Mouse (Mus musculus): ENCODE data around the gene Gm45140. TPM values are rescaled to one million over a fixed set of nuclear protein-coding genes. Genes with fewer than 3 reads are reported as not detected.

Gm45140 gene
- polyA plus RNA-seq, 1 experiment from 2014 or later, result 4.6 TPM

DNA sequence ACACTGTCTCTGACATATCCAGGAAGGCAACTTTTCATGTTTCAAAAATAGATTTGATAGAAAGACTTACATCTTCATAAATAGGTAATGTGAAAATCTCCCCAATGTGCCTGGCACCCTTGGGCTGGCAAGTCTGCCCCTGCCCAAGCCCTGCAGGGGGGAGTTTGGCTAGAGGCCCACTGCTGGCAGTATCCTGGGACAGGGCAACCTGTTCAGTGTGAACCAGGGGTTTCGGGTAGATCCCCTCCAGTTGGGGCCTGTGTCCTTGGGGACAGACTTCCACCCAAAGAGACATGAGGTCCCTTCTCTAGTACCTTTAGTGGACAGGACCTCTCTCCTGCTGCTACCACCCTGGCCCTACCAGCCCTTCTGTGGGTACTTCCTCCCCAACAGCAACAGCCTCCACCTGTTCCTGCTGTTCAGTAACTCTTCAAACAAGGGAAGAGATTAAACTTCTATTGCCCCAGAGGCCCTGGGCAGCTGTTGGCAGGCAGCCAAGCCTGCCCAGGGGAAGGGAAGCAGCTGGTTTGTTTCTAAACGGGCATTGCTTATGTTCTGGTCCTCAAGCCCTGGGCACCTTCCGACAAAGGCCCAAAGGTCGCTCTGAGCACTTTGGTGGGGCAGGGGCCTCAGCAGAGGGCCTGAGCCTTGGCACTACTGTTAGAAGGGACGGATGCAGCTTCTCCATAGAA, 46.6 kb downstream of the Gm45140 start:
- Histone ChIP-seq H3K27ac (replicated peaks; ENCODE audit: low read depth, low read length) (peak overlapping the region; percentile 41), H3K27me3 (ENCODE audit: control insufficient read depth, insufficient read depth, low read length) (no peaks in the 10 kb centered on the region), H3K4me3 (replicated peaks; ENCODE audit: low read depth, low read length) (no peak overlapping the region), H3K9me3 (ENCODE audit: control insufficient read depth, low read length) (no peaks in the 10 kb centered on the region), H3K4me1 (ENCODE audit: control insufficient read depth, insufficient read depth, low read length) (peaks cover 10% of the 10 kb centered on the region), H3K9ac (replicated peaks; ENCODE audit: low read length) (no peak overlapping the region), H3K36me3 (ENCODE audit: control insufficient read depth, insufficient read depth, low read length) (peaks cover 18% of the 10 kb centered on the region), H3K4me2 (ENCODE audit: low read length) (no peak overlapping the region)
- ATAC-seq (ENCODE audit: low FRiP score, low TSS enrichment) (0 out of 2 replicates have a peak, but pooled peaks have one; percentile 17), DNase-seq (peak; percentile 72)
- 33% methylated on average over 5 of the region's 5 CpGs for WGBS

DNA sequence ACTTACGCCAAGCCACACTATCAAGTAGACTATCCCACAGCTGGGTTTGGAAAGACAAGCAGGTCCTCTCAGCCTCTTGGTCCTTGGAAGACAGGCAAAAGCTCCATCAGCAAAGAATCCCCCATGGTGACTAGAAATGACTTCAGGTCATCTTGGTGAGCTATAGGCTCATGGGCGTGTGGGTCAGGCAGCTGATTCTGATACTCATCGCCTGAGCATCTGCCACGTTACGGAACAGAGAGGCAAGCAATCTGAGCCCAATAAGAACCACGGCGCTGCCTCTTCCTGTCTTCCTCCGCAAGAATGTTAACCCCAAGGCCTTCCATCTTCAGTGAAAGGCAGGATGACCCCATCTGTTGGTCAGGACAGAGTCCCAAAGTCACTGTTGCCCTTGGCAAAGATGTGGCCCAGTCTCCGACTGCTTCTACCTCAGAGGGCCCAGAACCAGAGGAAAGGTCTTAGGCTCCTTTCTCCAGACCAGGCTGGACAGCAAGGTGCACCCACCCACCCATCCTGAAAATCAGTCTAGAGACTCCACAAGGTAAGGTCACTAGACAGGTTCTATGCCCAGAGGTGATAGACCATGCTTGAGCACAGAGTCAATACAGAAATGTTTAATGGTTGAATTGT, 47.2 kb downstream of the Gm45140 start:
- peaks cover 14% of the 10 kb centered on the region for H3K36me3 ChIP-seq (ENCODE audit: control insufficient read depth, insufficient read depth, low read length)

DNA sequence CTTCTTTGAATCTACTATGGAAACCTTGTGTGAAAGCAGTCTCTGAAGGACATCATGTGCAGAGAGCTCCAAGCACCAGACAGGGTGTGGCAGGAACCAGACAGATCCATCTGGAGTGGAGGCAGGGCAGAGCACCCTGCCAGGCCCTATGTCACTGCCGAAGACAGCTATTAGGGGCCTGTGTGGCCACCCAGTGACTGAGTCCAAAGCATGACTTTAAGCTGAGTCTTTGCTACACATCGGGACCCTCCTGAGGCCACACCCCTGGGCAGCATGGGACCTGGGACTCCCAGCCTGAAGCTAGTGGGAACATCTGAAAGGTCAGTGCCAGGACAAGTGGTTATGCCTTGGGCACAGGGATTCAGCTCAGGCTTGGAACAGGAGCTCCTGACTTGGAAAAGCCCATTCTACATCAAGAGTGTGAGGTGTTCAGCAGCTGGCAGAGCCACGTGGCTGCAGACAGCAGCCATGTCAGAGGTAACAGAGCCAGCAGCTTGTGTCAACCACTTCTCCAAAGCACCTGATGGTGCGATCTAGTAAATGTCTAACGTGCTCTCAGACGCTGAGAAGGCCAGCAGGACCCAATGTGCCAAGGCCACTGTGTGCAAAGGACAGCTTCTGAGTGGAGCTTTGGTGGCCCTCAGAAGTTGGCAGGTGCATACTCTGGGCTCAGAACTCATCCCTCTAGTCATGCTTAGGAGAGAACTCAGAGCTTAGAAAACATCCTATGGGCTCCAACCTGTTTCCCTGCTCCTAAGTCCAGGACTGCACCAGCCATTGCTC, 48.3 kb downstream of the Gm45140 start:
- ATAC-seq (ENCODE audit: low FRiP score, low TSS enrichment) (no peak), DNase-seq (no peak)
- no peak overlapping the region for H3K9ac ChIP-seq (replicated peaks; ENCODE audit: low read length)
- no peak overlapping the region for H3K27ac ChIP-seq (replicated peaks; ENCODE audit: low read depth, low read length)
- peaks cover 6% of the 10 kb centered on the region for H3K36me3 ChIP-seq (ENCODE audit: control insufficient read depth, insufficient read depth, low read length)
- no peak overlapping the region for H3K4me3 ChIP-seq (replicated peaks; ENCODE audit: low read depth, low read length)
- peaks cover 10% of the 10 kb centered on the region for H3K4me1 ChIP-seq (ENCODE audit: control insufficient read depth, insufficient read depth, low read length)
- no peaks in the 10 kb centered on the region for H3K27me3 ChIP-seq (ENCODE audit: control insufficient read depth, insufficient read depth, low read length)
- no peaks in the 10 kb centered on the region for H3K9me3 ChIP-seq (ENCODE audit: control insufficient read depth, low read length)
- H3K4me2 ChIP-seq (ENCODE audit: low read length), result no peak overlapping the region
- 87% methylated on average over 6 of the region's 6 CpGs for whole genome bisulfite sequencing

More for the DNA sequence above, 47.2 kb downstream of the Gm45140 start:
- no peak overlapping the region for H3K4me2 ChIP-seq (ENCODE audit: low read length)
- no peaks in the 10 kb centered on the region for H3K27me3 ChIP-seq (ENCODE audit: control insufficient read depth, insufficient read depth, low read length)
- 93% methylated on average over 9 of the region's 9 CpGs for WGBS
- no peak overlapping the region for H3K9ac ChIP-seq (replicated peaks; ENCODE audit: low read length)
- ATAC-seq (ENCODE audit: low FRiP score, low TSS enrichment) (no peak), DNase-seq (no peak)
- no peaks in the 10 kb centered on the region for H3K9me3 ChIP-seq (ENCODE audit: control insufficient read depth, low read length)
- no peak overlapping the region for H3K4me3 ChIP-seq (replicated peaks; ENCODE audit: low read depth, low read length)
- peaks cover 10% of the 10 kb centered on the region for H3K4me1 ChIP-seq (ENCODE audit: control insufficient read depth, insufficient read depth, low read length)
- H3K27ac ChIP-seq (replicated peaks; ENCODE audit: low read depth, low read length), result no peak overlapping the region

DNA sequence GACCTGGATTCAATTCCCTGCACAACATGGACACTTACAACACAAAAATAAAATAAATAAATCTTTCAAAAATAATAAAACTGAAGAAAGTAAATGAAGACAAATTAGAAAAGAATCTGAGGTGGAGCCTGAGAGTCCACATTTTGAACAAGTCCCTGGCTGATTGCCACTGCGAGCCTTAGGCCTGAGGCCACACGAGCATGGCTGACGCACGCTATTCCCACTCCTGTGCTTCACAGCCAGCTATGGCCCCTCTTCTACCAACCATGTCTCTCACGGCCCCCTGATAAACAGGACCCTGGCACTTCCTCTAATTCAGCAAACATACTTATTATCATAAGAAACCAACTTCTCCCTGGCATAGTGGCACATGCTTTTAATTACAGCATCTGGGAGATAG, 49.0 kb downstream of the Gm45140 start:
- Histone ChIP-seq H3K4me2 (ENCODE audit: low read length) (no peak overlapping the region), H3K27ac (replicated peaks; ENCODE audit: low read depth, low read length) (no peak overlapping the region), H3K4me3 (replicated peaks; ENCODE audit: low read depth, low read length) (no peak overlapping the region), H3K27me3 (ENCODE audit: control insufficient read depth, insufficient read depth, low read length) (no peaks in the 10 kb centered on the region), H3K9ac (replicated peaks; ENCODE audit: low read length) (no peak overlapping the region), H3K9me3 (ENCODE audit: control insufficient read depth, low read length) (no peaks in the 10 kb centered on the region), H3K4me1 (ENCODE audit: control insufficient read depth, insufficient read depth, low read length) (peaks cover 10% of the 10 kb centered on the region), H3K36me3 (ENCODE audit: control insufficient read depth, insufficient read depth, low read length) (0 out of 2 replicates have a peak, but pooled peaks cover 3% of the 10 kb centered on the region)
- WGBS, result 91% methylated on average over 5 of the region's 5 CpGs
- ATAC-seq (ENCODE audit: low FRiP score, low TSS enrichment) (no peak), DNase-seq (no peak)

DNA sequence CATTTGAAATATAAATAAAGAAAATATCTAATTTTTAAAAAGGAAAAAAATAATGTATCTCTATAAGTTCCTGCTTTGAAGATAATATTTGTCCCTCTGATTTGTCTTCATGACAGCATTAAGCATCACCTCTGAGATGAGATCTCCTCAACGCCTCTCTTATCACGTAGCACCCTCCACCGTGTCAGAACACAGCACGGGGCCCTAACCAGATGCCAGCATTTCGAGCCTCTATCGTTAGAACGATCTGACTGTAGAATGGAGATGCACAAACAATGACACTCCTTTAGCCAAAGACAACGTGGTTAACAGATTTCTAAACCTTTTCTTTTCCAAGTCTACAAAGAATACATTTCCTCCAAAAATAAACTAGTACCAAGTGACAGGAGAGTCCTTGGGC, 51.6 kb downstream of the Gm45140 start:
- H3K4me3 ChIP-seq (replicated peaks; ENCODE audit: low read depth, low read length), result no peak overlapping the region
- no peak overlapping the region for H3K4me2 ChIP-seq (ENCODE audit: low read length)
- no peak overlapping the region for H3K27ac ChIP-seq (replicated peaks; ENCODE audit: low read depth, low read length)
- H3K27me3 ChIP-seq (ENCODE audit: control insufficient read depth, insufficient read depth, low read length), result no peaks in the 10 kb centered on the region
- 86% methylated on average over 8 of the region's 8 CpGs for WGBS
- ATAC-seq (ENCODE audit: low FRiP score, low TSS enrichment), result no peak
- no peaks in the 10 kb centered on the region for H3K36me3 ChIP-seq (ENCODE audit: control insufficient read depth, insufficient read depth, low read length)
- no peak overlapping the region for H3K9ac ChIP-seq (replicated peaks; ENCODE audit: low read length)
- no peak for DNase-seq
- H3K9me3 ChIP-seq (ENCODE audit: control insufficient read depth, low read length), result no peaks in the 10 kb centered on the region
- H3K4me1 ChIP-seq (ENCODE audit: control insufficient read depth, insufficient read depth, low read length), result peaks cover 3% of the 10 kb centered on the region; the same call in 1 of the 2 replicates

DNA sequence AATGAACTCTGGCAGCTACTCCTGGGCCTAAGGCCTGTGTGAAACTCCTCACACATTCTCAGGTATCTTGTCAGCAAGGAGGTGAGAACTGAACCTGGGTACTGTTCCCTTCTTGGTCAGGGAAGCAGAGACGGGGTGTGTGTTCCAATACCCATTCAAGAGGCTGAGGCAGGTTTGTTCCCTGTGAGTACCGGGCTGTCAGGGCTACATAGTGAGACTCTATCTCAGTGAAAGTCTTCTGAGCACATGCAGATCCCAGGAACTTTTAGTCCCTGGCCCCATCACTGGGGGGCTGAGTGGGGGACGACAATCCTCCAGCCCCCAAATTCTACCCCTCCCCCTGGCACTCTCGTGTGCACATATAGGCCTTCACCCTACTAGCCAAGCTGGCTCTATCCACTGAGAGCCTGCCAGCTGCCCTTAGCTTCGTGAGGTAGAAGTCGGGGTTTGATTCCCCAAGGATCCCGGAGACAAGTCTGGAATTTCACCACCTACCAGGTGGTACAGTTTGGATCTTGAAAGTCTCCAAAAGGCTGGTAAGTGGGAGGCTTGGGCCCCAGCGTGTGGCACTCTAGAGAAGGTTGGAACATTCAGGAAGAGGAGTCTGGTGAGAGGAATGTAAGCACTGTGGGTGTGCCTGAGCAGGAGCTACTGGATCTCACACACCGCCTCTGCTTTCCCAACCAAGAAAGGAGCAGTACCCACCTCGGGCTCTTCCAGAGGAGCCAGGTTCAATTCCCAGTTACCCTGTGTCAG, 54.9 kb downstream of the Gm45140 start:
- H3K9ac ChIP-seq (replicated peaks; ENCODE audit: low read length), result no peak overlapping the region
- no peak overlapping the region for H3K4me2 ChIP-seq (ENCODE audit: low read length)
- H3K27ac ChIP-seq (replicated peaks; ENCODE audit: low read depth, low read length), result no peak overlapping the region
- 83% methylated on average over 10 of the region's 10 CpGs for WGBS
- ATAC-seq (ENCODE audit: low FRiP score, low TSS enrichment) (no peak), DNase-seq (no peak)
- H3K9me3 ChIP-seq (ENCODE audit: control insufficient read depth, low read length), result no peaks in the 10 kb centered on the region
- no peak overlapping the region for H3K4me3 ChIP-seq (replicated peaks; ENCODE audit: low read depth, low read length)
- H3K4me1 ChIP-seq (ENCODE audit: control insufficient read depth, insufficient read depth, low read length), result no peaks in the 10 kb centered on the region
- H3K36me3 ChIP-seq (ENCODE audit: control insufficient read depth, insufficient read depth, low read length), result no peaks in the 10 kb centered on the region
- no peaks in the 10 kb centered on the region for H3K27me3 ChIP-seq (ENCODE audit: control insufficient read depth, insufficient read depth, low read length)

DNA sequence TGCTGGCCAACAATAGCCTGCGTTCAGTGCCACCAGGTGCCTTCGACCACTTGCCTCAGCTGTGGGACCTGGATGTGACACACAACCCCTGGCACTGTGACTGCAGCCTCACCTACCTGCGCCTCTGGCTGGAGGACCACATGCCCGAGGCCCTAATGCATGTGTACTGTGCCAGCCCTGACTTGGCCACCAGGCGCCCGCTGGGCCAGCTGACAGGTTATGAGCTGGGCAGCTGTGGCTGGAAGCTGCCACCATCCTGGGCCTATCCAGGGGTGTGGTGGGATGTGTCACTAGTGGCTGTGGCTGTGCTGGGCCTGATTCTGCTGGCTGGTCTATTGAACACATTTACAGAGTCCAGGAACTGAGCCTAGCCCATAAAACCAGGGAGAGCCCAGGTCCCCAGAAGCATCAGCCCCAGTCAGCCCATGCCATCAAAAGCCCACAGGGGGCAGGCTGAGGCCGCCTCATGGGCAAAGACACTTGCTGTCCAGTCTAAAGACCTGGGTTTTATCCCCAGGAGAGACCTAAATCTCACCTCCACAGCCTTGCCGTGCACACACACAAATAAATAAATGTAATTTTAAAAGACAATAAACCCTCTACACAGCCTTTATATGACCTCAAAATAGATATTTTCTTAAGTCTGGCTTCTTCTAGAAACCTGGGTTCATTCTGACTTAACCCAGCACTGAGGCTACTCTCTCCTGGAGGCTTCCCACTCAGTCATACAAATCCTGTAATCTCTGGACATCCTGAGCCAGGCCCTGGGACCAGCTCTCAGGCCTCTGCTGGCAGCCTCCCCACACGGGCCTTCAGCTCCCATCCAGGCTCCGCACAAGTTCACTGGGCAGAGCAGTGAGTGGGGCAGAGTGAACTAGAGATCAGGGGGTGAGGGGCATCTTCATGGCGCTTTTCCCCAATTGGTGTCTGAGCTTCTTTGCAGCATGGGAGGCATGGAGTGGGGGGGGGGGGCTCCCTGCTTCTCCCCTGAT, 56.1 kb downstream of the Gm45140 start:
- Histone ChIP-seq H3K27ac (replicated peaks; ENCODE audit: low read depth, low read length) (no peak overlapping the region), H3K4me2 (ENCODE audit: low read length) (no peak overlapping the region), H3K4me1 (ENCODE audit: control insufficient read depth, insufficient read depth, low read length) (no peaks in the 10 kb centered on the region), H3K4me3 (replicated peaks; ENCODE audit: low read depth, low read length) (no peak overlapping the region), H3K36me3 (ENCODE audit: control insufficient read depth, insufficient read depth, low read length) (no peaks in the 10 kb centered on the region), H3K9ac (replicated peaks; ENCODE audit: low read length) (no peak overlapping the region), H3K27me3 (ENCODE audit: control insufficient read depth, insufficient read depth, low read length) (no peaks in the 10 kb centered on the region), H3K9me3 (ENCODE audit: control insufficient read depth, low read length) (no peaks in the 10 kb centered on the region)
- no peak for DNase-seq
- ATAC-seq (ENCODE audit: low FRiP score, low TSS enrichment), result no peak
- WGBS, result 86% methylated on average over 11 of the region's 11 CpGs
